ENCODE assay signal across 8 mouse cellular contexts in genomic region chr12:34658119-34658518, GRCm38 (mm10).
A peak's percentile ranks its signal among the peaks of the same experiment; 100 is the strongest.
DNase-seq lines count a peak whose midpoint lies in the region; ATAC-seq lines count a peak whose summit lies in the region.
"Had no signal": no experiment of that assay in that cellular context is flagged by ENCODE, and none has a peak within 500 bp of the region (broad histone marks: within the 10 kb centered on the region; RNA-seq: fewer than 3 reads in every experiment).

No protein-coding gene starts in this region.

- H3K27me3 ChIP-seq in heart, embryonic 14.5 days (ENCODE audit: control insufficient read depth, insufficient read depth, low read length): no peaks in the 10 kb centered on the region
- no peaks in the 10 kb centered on the region for H3K27me3 ChIP-seq in stomach, embryonic 16.5 days (ENCODE audit: control insufficient read depth, insufficient read depth, low read length)
- H3K27me3 ChIP-seq: embryonic facial prominence, embryonic 15.5 days had no signal

- no peak overlapping the region for H3K9ac ChIP-seq in heart, embryonic 14.5 days (ENCODE audit: low read length)
- no peak overlapping the region for H3K9ac ChIP-seq in stomach, embryonic 16.5 days (ENCODE audit: low read length)
- H3K9ac ChIP-seq: embryonic facial prominence, embryonic 15.5 days had no signal

- H3K4me2 ChIP-seq in heart, embryonic 14.5 days (ENCODE audit: low read length): peak overlapping the region; percentile 43
- H3K4me2 ChIP-seq in stomach, embryonic 16.5 days (ENCODE audit: low read depth, low read length): peak overlapping the region; percentile 36; the same call in 1 of the 2 replicates
- H3K4me2 ChIP-seq: embryonic facial prominence, embryonic 15.5 days had no signal

- H3K27ac ChIP-seq in heart, embryonic 14.5 days (replicated peaks in 1 of 2; ENCODE audit: control insufficient read depth in 1 of 2, insufficient read depth in 1 of 2, low read depth in 2 of 2, low read length in 2 of 2): no peak overlapping the region
- H3K27ac ChIP-seq in stomach, embryonic 16.5 days (ENCODE audit: low read length): no peak overlapping the region
- H3K27ac ChIP-seq: embryonic facial prominence, embryonic 15.5 days had no signal

- H3K4me1 ChIP-seq in heart, embryonic 14.5 days (ENCODE audit: control insufficient read depth in 2 of 2, insufficient read depth in 2 of 2, low read length in 2 of 2): no peaks in the 10 kb centered on the region
- no peaks in the 10 kb centered on the region for H3K4me1 ChIP-seq in stomach, embryonic 16.5 days (ENCODE audit: control insufficient read depth, insufficient read depth, low read length)

- H3K4me3 ChIP-seq in heart, embryonic 14.5 days (ENCODE audit: control insufficient read depth in 1 of 2, insufficient read depth in 1 of 2, low read depth in 1 of 2, low read length in 2 of 2): no peak overlapping the region
- H3K4me3 ChIP-seq in stomach, embryonic 16.5 days (replicated peaks; ENCODE audit: low read length): no peak overlapping the region
- H3K4me3 ChIP-seq: embryonic facial prominence, embryonic 15.5 days had no signal

- DNase-seq in urinary bladder, postnatal 14 days (ENCODE audit: low spot score): peak; percentile 21
- DNase-seq in urinary bladder, postnatal 10 days (ENCODE audit: low spot score): no peak
- peak; percentile 56 to 62 for DNase-seq in kidney, postnatal 4 days
- DNase-seq in lung, postnatal 14 days: peak; percentile 42

- 0 out of 2 replicates have a peak, but pooled peaks have one; percentile 36 for ATAC-seq in common myeloid progenitor, adult 5-6 weeks (replicated peaks; ENCODE audit: low read depth, poor library complexity, severe bottlenecking)
- no peak for ATAC-seq in heart, embryonic 14.5 days (ENCODE audit: insufficient number of reproducible peaks, insufficient read depth, low FRiP score, low read depth)
- ATAC-seq in stomach, embryonic 16.5 days (ENCODE audit: insufficient read depth, low FRiP score): no peak

- no peaks in the 10 kb centered on the region for H3K9me3 ChIP-seq in heart, embryonic 14.5 days (ENCODE audit: control insufficient read depth, low read length)
- no peaks in the 10 kb centered on the region for H3K9me3 ChIP-seq in stomach, embryonic 16.5 days (replicated peaks; ENCODE audit: control insufficient read depth, low read length)
- H3K9me3 ChIP-seq: embryonic facial prominence, embryonic 15.5 days had no signal

- H3K36me3 ChIP-seq in heart, embryonic 14.5 days (ENCODE audit: control insufficient read depth, insufficient read depth, low read length): no peaks in the 10 kb centered on the region
- H3K36me3 ChIP-seq in stomach, embryonic 16.5 days (ENCODE audit: control insufficient read depth, insufficient read depth, low read length): no peaks in the 10 kb centered on the region
- H3K36me3 ChIP-seq: embryonic facial prominence, embryonic 15.5 days had no signal

- 31% methylated on average over 6 of the region's 6 CpGs for WGBS in heart, embryonic 14.5 days
- WGBS in stomach, embryonic 16.5 days: 35% methylated on average over 6 of the region's 6 CpGs
